Mouse (Mus musculus) lung, postnatal 0 days (tissue): Measurements from ENCODE around the gene Plac1.

Source experiments
- CTCF ChIP-seq: IDR thresholded peaks from 2 replicates; pipeline ENCODE4 v1.5.1; 2016; ENCODE audit warnings: antibody characterized with exemption, mild to moderate bottlenecking
- EP300 ChIP-seq: IDR thresholded peaks from 2 replicates; pipeline ENCODE4 v1.6.1; 2016; ENCODE audit warnings: antibody characterized with exemption, mild to moderate bottlenecking, control low read depth

- TF ChIP-seq EP300, result no peak
- TF ChIP-seq CTCF, result no peak
Measured at GRCm38 (mm10) chrX:53098293-53098692, 141.6 kb downstream of the Plac1 start.
